ENCODE assay signal across 9 mouse cellular contexts in the genomic region with DNA sequence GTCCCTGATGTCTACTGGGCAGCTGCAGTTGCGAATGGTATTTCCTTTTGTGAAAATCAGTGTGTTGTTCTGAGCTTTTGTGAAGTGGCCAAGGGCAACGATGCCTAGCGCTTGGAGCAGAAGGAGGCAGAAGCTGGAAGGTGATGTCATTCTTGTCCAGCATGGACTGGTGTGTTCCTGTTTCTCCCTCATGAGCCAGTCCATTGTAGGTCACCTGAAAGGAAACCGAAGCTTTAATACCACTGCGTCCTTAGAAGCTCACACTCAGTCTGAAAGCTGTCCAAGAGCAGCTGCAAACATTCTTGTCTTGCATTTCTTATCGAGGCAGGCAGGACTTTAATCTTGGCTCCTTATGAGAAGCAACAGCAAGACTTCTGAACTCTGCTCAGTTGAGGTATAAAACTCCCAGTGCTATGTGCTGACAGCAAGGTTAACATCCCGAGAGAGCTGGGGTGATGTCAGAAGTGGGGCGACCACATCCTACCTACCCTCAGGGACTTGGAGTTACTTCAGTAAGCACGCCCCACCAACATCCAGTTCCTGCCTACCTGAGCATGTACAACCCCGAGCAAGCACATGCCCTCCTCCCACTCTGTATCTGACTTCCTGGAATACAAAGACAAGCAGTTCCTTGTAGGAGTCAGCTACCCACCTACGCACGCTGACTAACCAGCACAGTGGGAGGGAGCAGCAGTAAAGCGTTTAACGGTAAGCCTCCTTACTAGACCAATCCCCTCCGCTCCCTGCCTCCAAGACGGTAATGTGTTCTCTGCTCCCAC. TPM values are rescaled to one million over a fixed set of nuclear protein-coding genes. Genes with fewer than 3 reads are reported as not detected.
DNase-seq lines count a peak whose midpoint lies in the region; ATAC-seq and TF ChIP-seq lines count a peak whose summit lies in the region.
"Had no signal": no experiment of that assay in that cellular context is flagged by ENCODE, and none has a peak within 500 bp of the region (broad histone marks: within the 10 kb centered on the region; RNA-seq: fewer than 3 reads in every experiment).

No protein-coding gene starts in this region.

- no peak for TF ChIP-seq POLR2A in cerebellum, adult 2 months (IDR thresholded peaks at IDR 0.05; ENCODE audit: borderline replicate concordance, insufficient read depth, low read length)
- no peak for TF ChIP-seq POLR2A in spleen, adult 2 months (IDR thresholded peaks at IDR 0.05; ENCODE audit: low read depth, low read length)
- TF ChIP-seq POLR2A in small intestine, adult 2 months (IDR thresholded peaks at IDR 0.05; ENCODE audit: low read depth, low read length) = no peak

- ATAC-seq in cerebellum, adult (ENCODE audit: insufficient number of reproducible peaks, low FRiP score, low TSS enrichment) = no peak
- peak; percentile 92 for ATAC-seq in kidney, postnatal 0 days (replicated peaks; ENCODE audit: low FRiP score, low read depth)

- H3K9ac ChIP-seq in kidney, postnatal 0 days (ENCODE audit: low read depth, low read length) = peak overlapping the region; percentile 28; the same call in 1 of the 2 replicates
- H3K9ac ChIP-seq: neural tube, embryonic 13.5 days had no signal

- H3K36me3 ChIP-seq in spleen, adult 2 months (ENCODE audit: control insufficient read depth, insufficient read depth, low read length) = no peaks in the 10 kb centered on the region
- no peaks in the 10 kb centered on the region for H3K36me3 ChIP-seq in kidney, postnatal 0 days (ENCODE audit: insufficient read depth, low read length)
- H3K36me3 ChIP-seq in small intestine, adult 2 months (ENCODE audit: control insufficient read depth, insufficient read depth, low read length) = no peaks in the 10 kb centered on the region
- H3K36me3 ChIP-seq: neural tube, embryonic 13.5 days had no signal

- 0 out of 2 replicates have a peak, but pooled peaks cover 4% of the 10 kb centered on the region for H3K4me1 ChIP-seq in cerebellum, adult 2 months (ENCODE audit: control insufficient read depth, insufficient read depth, low read length)
- peaks cover 3% of the 10 kb centered on the region; the same call in 1 of the 2 replicates for H3K4me1 ChIP-seq in spleen, adult 2 months (ENCODE audit: control insufficient read depth, insufficient read depth, insufficient read length)
- peaks cover 12% of the 10 kb centered on the region for H3K4me1 ChIP-seq in kidney, postnatal 0 days (replicated peaks; ENCODE audit: insufficient read depth, low read length)
- H3K4me1 ChIP-seq in small intestine, adult 2 months (ENCODE audit: control insufficient read depth, insufficient read depth, insufficient read length, low read length) = peaks cover 24% of the 10 kb centered on the region; the same call in 1 of the 2 replicates
- H3K4me1 ChIP-seq: neural tube, embryonic 13.5 days had no signal

- no peaks in the 10 kb centered on the region for H3K27me3 ChIP-seq in cerebellum, adult 2 months (ENCODE audit: control insufficient read depth, insufficient read depth, low read length)
- no peaks in the 10 kb centered on the region for H3K27me3 ChIP-seq in spleen, adult 2 months (ENCODE audit: control insufficient read depth, insufficient read depth, low read length)
- no peaks in the 10 kb centered on the region for H3K27me3 ChIP-seq in kidney, postnatal 0 days (ENCODE audit: insufficient read depth, low read length)
- no peaks in the 10 kb centered on the region for H3K27me3 ChIP-seq in small intestine, adult 2 months (ENCODE audit: control insufficient read depth, insufficient read depth, low read length)

- WGBS in cerebellum, adult 2 months = 46% methylated on average over 16 of the region's 16 CpGs
- WGBS in spleen, adult 2 months = 20% methylated on average over 16 of the region's 16 CpGs
- 15% methylated on average over 16 of the region's 16 CpGs for WGBS in kidney, postnatal 0 days
- WGBS in small intestine, adult 2 months = 16% methylated on average over 16 of the region's 16 CpGs

- 0 out of 2 replicates have a peak overlapping the region, but pooled peaks have one; percentile 31 for H3K27ac ChIP-seq in cerebellum, adult 2 months (ENCODE audit: insufficient read depth, low read length)
- H3K27ac ChIP-seq in spleen, adult 2 months (ENCODE audit: insufficient read depth, low read length) = peak overlapping the region; percentile 3
- H3K27ac ChIP-seq in kidney, postnatal 0 days = peak overlapping the region; percentile 72
- peak overlapping the region; percentile 98 for H3K27ac ChIP-seq in small intestine, adult 2 months (ENCODE audit: insufficient read depth, low read depth, low read length)
- H3K27ac ChIP-seq: neural tube, embryonic 13.5 days had no signal

- no peak for TF ChIP-seq CTCF in cerebellum, adult 2 months (IDR thresholded peaks at IDR 0.05; ENCODE audit: borderline replicate concordance, insufficient read depth, low read depth, low read length)
- no peak for TF ChIP-seq CTCF in spleen, adult 2 months (IDR thresholded peaks at IDR 0.05; ENCODE audit: extremely low read depth, insufficient read depth, insufficient read length, insufficient replicate concordance)
- TF ChIP-seq CTCF in kidney, postnatal 0 days (IDR thresholded peaks at IDR 0.05; ENCODE audit: low read depth) = no peak
- TF ChIP-seq CTCF in small intestine, adult 2 months (IDR thresholded peaks at IDR 0.05; ENCODE audit: extremely low read depth, insufficient read length, insufficient replicate concordance, low read depth, low read length) = no peak

- no peak for DNase-seq in cerebellum, adult 2 months
- DNase-seq in spleen, adult 2 months (ENCODE audit: low read depth in 1 of 2, low spot score in 2 of 2) = peak; percentile 18 to 59
- no peak for DNase-seq in spleen, postnatal 14 days (ENCODE audit: low spot score in 2 of 2)
- DNase-seq in kidney, postnatal 0 days (ENCODE audit: low spot score) = peak; percentile 77
- no peak for DNase-seq in embryo, embryonic 10.5 days (ENCODE audit: low spot score)
- no peak for DNase-seq in gastrocnemius, postnatal 4 days (ENCODE audit: low spot score in 2 of 2)

- peak overlapping the region; percentile 41 for H3K4me2 ChIP-seq in kidney, postnatal 0 days (ENCODE audit: low read length)
- H3K4me2 ChIP-seq: neural tube, embryonic 13.5 days had no signal

- H3K9me3 ChIP-seq in kidney, postnatal 0 days (replicated peaks; ENCODE audit: low read length) = no peaks in the 10 kb centered on the region
- H3K9me3 ChIP-seq: neural tube, embryonic 13.5 days had no signal

- no peak overlapping the region for H3K4me3 ChIP-seq in cerebellum, adult 2 months (replicated peaks; ENCODE audit: insufficient read depth, low read depth, low read length)
- H3K4me3 ChIP-seq in spleen, adult 2 months (ENCODE audit: extremely low read depth, insufficient read depth, insufficient read length) = no peak overlapping the region
- H3K4me3 ChIP-seq in kidney, postnatal 0 days (replicated peaks; ENCODE audit: low read depth, low read length) = no peak overlapping the region
- H3K4me3 ChIP-seq in small intestine, adult 2 months (ENCODE audit: low read depth, low read length) = peak overlapping the region; percentile 22; the same call in 1 of the 2 replicates
- H3K4me3 ChIP-seq: neural tube, embryonic 13.5 days had no signal

RNA-seq across cellular contexts. Expression of a gene that starts 11.9 kb away (rescaled TPM):
- 155 and 168 TPM in 2 replicates for polyA plus RNA-seq in cerebellum, adult 2 months (2012; rRNA removed)
- polyA plus RNA-seq in spleen, adult 2 months (2012; rRNA removed) = 10.4 and 11.9 TPM in 2 replicates
- polyA plus RNA-seq in kidney, postnatal 0 days (2015; fragmentation: Nextera tagmentation; extraction: Ambion mirVana) = 26.4 and 32.0 TPM in 2 replicates
- 2.9 and 7.3 TPM in 2 replicates for polyA plus RNA-seq in small intestine, adult 2 months (2012; rRNA removed)
- 10 to 100 TPM; 30.5 to 42.7 TPM for total RNA-seq in gastrocnemius, postnatal 4 days (2021)

RNA-seq across cellular contexts. Expression of a gene that starts 38.7 kb away (rescaled TPM):
- 1.4 and 2.1 TPM in 2 replicates for polyA plus RNA-seq in cerebellum, adult 2 months (2012; rRNA removed)
- not detected in 2 replicates for polyA plus RNA-seq in spleen, adult 2 months (2012; rRNA removed)
- 0.07 and 0.11 TPM in 2 replicates for polyA plus RNA-seq in kidney, postnatal 0 days (2015; fragmentation: Nextera tagmentation; extraction: Ambion mirVana)
- 0.71 and 1.6 TPM in 2 replicates for polyA plus RNA-seq in small intestine, adult 2 months (2012; rRNA removed)
- 1 to 10 TPM; 3.0 to 3.7 TPM for total RNA-seq in gastrocnemius, postnatal 4 days (2021)

RNA-seq across cellular contexts. Expression of a gene that starts 45.1 kb away (rescaled TPM):
- 151 and 159 TPM in 2 replicates for polyA plus RNA-seq in cerebellum, adult 2 months (2012; rRNA removed)
- 25.1 and 32.9 TPM in 2 replicates for polyA plus RNA-seq in spleen, adult 2 months (2012; rRNA removed)
- polyA plus RNA-seq in kidney, postnatal 0 days (2015; fragmentation: Nextera tagmentation; extraction: Ambion mirVana) = 10.0 and 11.9 TPM in 2 replicates
- polyA plus RNA-seq in small intestine, adult 2 months (2012; rRNA removed) = 16.4 and 28.4 TPM in 2 replicates
- 10 to 100 TPM; 17.2 to 23.5 TPM for total RNA-seq in gastrocnemius, postnatal 4 days (2021)

Comparison
In these comparisons a context has a peak if more than half of its experiments do, and no peak if none do; other contexts are left out.
1. DNase-seq: peak in spleen, adult 2 months (2 of 2) and kidney, postnatal 0 days (single experiment); none in cerebellum, adult 2 months (0 of 2), spleen, postnatal 14 days (0 of 2), embryo, embryonic 10.5 days (single experiment) and gastrocnemius, postnatal 4 days (0 of 2).
2. H3K27ac ChIP-seq: peak in every context shown above with its lines; median percentile 98 in small intestine, adult 2 months; 72 in kidney, postnatal 0 days; 31 in cerebellum, adult 2 months; 3 in spleen, adult 2 months.